In genomic region chr5:103377493-103378130, GRCm38 (mm10) we compare ENCODE assay signal across 12 mouse cellular contexts. TPM values are rescaled to one million over a fixed set of nuclear protein-coding genes. Genes with fewer than 3 reads are reported as not detected.
DNase-seq lines count a peak whose midpoint lies in the region; ATAC-seq lines count a peak whose summit lies in the region.
"Had no signal": no experiment of that assay in that cellular context is flagged by ENCODE, and none has a peak within 500 bp of the region (broad histone marks: within the 10 kb centered on the region; RNA-seq: fewer than 3 reads in every experiment).

No protein-coding gene starts in this region.

- H3K36me3 ChIP-seq in hindbrain, embryonic 10.5 days: no peaks in the 10 kb centered on the region
- no peaks in the 10 kb centered on the region for H3K36me3 ChIP-seq in hindbrain, embryonic 11.5 days (ENCODE audit: control insufficient read depth, insufficient read depth, low read length)
- no peaks in the 10 kb centered on the region for H3K36me3 ChIP-seq in megakaryocyte, embryonic 14.5 days (replicated peaks; ENCODE audit: low read length)
- H3K36me3 ChIP-seq: G1E; neural tube, embryonic 12.5 days had no signal

- H3K9me3 ChIP-seq in hindbrain, embryonic 10.5 days: no peaks in the 10 kb centered on the region
- no peaks in the 10 kb centered on the region for H3K9me3 ChIP-seq in hindbrain, embryonic 11.5 days (ENCODE audit: control insufficient read depth, low read length)
- H3K9me3 ChIP-seq in megakaryocyte, embryonic 14.5 days: peaks cover 20% of the 10 kb centered on the region
- H3K9me3 ChIP-seq: neural tube, embryonic 12.5 days had no signal

- 55% methylated on average over 12 of the region's 12 CpGs for WGBS in hindbrain, embryonic 10.5 days
- 58% methylated on average over 12 of the region's 12 CpGs for WGBS in hindbrain, embryonic 11.5 days

- H3K4me3 ChIP-seq in hindbrain, embryonic 10.5 days: no peak overlapping the region
- no peak overlapping the region for H3K4me3 ChIP-seq in hindbrain, embryonic 11.5 days (ENCODE audit: low read depth, low read length)
- H3K4me3 ChIP-seq in megakaryocyte, embryonic 14.5 days (replicated peaks): peak overlapping the region; percentile 81
- H3K4me3 ChIP-seq: neural tube, embryonic 12.5 days had no signal

- H3K27me3 ChIP-seq in hindbrain, embryonic 10.5 days (ENCODE audit: insufficient read depth, poor library complexity, severe bottlenecking): 0 out of 2 replicates have a peak, but pooled peaks cover 4% of the 10 kb centered on the region
- H3K27me3 ChIP-seq in hindbrain, embryonic 11.5 days (ENCODE audit: control insufficient read depth, insufficient read depth, low read length): no peaks in the 10 kb centered on the region
- peaks cover 59% of the 10 kb centered on the region for H3K27me3 ChIP-seq in megakaryocyte, embryonic 14.5 days (replicated peaks)
- H3K27me3 ChIP-seq: neural tube, embryonic 12.5 days had no signal

- no peak for DNase-seq in hindbrain, embryonic 10.5 days (ENCODE audit: low spot score)
- no peak for DNase-seq in hindbrain, embryonic 11.5 days (ENCODE audit: low spot score)
- DNase-seq in NIH3T3 (ENCODE audit: low read depth): peak; percentile 4
- no peak for DNase-seq in urinary bladder, postnatal 25 days (ENCODE audit: low spot score)
- DNase-seq: cerebellum, postnatal 14 days; kidney, postnatal 36 days; lung, postnatal 36 days had no signal

- H3K27ac ChIP-seq in hindbrain, embryonic 10.5 days: 0 out of 2 replicates have a peak overlapping the region, but pooled peaks have one; percentile 50
- H3K27ac ChIP-seq in hindbrain, embryonic 11.5 days (ENCODE audit: low read depth, low read length): no peak overlapping the region
- H3K27ac ChIP-seq: neural tube, embryonic 12.5 days had no signal

- H3K4me1 ChIP-seq in hindbrain, embryonic 10.5 days (replicated peaks): peaks cover 15% of the 10 kb centered on the region
- no peaks in the 10 kb centered on the region for H3K4me1 ChIP-seq in hindbrain, embryonic 11.5 days (replicated peaks; ENCODE audit: control insufficient read depth, insufficient read depth, low read length)
- peaks cover 18% of the 10 kb centered on the region for H3K4me1 ChIP-seq in megakaryocyte, embryonic 14.5 days
- H3K4me1 ChIP-seq: neural tube, embryonic 12.5 days had no signal

- no peak overlapping the region for H3K9ac ChIP-seq in hindbrain, embryonic 11.5 days (ENCODE audit: low read depth, low read length)
- H3K9ac ChIP-seq: neural tube, embryonic 12.5 days had no signal

- no peak overlapping the region for H3K4me2 ChIP-seq in hindbrain, embryonic 11.5 days (replicated peaks; ENCODE audit: low read depth, low read length)
- H3K4me2 ChIP-seq: neural tube, embryonic 12.5 days had no signal

- no peak for ATAC-seq in hindbrain, embryonic 11.5 days (ENCODE audit: low FRiP score)
- no peak for ATAC-seq in megakaryocyte, adult 5-6 weeks (ENCODE audit: poor library complexity, severe bottlenecking)
- ATAC-seq in megakaryocyte-erythroid progenitor cell, adult 5-6 weeks (replicated peaks; ENCODE audit: low FRiP score, low TSS enrichment, poor library complexity, severe bottlenecking): peak; percentile 42; the same call in 1 of the 2 replicates

RNA-seq across cellular contexts. Expression of gene Ptpn13, which starts 47.4 kb away (rescaled TPM):
- polyA plus RNA-seq in hindbrain, embryonic 10.5 days (2016; fragmentation: Nextera tagmentation; extraction: Ambion mirVana): 16.6 and 18.8 TPM in 2 replicates
- 15.2 and 19.3 TPM in 2 replicates for polyA plus RNA-seq in hindbrain, embryonic 11.5 days (2014; fragmentation: Nextera tagmentation; extraction: Ambion mirVana)
- polyA plus RNA-seq in megakaryocyte, embryonic 14.5 days (2012; ENCODE audit: insufficient read depth, low replicate concordance): 0.04 TPM in 1 of 2 replicates, not detected in the other
- total RNA-seq in megakaryocyte, adult 5-6 weeks (2015): 0.09 and 0.23 TPM in 2 replicates
- 0.04 and 0.33 TPM in 2 replicates for total RNA-seq in megakaryocyte, adult 5-6 weeks (2017)
- 7.4 and 8.7 TPM in 2 replicates for total RNA-seq in megakaryocyte-erythroid progenitor cell, adult 5-6 weeks (2014; fragmentation: Nextera tagmentation)
- 4.0 and 7.9 TPM in 2 replicates for total RNA-seq in megakaryocyte-erythroid progenitor cell, adult 5-6 weeks (2017)
- polyA plus RNA-seq: G1E had no signal

Comparison
In these comparisons a context has a peak if more than half of its experiments do, and no peak if none do; other contexts are left out.
1. RNA of gene Ptpn13, which starts 47.4 kb away (polyA plus RNA-seq): 15.2 to 19.3 TPM in hindbrain, embryonic 11.5 days and 16.6 to 18.8 TPM in hindbrain, embryonic 10.5 days; 0.04 TPM in megakaryocyte, embryonic 14.5 days; every median in the first group is over 10 times any median in the second.